Mouse (Mus musculus): ENCODE measurements around the gene Prkce. TPM values are rescaled to one million over a fixed set of nuclear protein-coding genes. Genes with fewer than 3 reads are reported as not detected.
A peak's percentile ranks its signal among the peaks of the same experiment; 100 is the strongest.

Prkce gene
- polyA plus RNA-seq, 1 experiment from 2014 or later, result 6.3 TPM

DNA sequence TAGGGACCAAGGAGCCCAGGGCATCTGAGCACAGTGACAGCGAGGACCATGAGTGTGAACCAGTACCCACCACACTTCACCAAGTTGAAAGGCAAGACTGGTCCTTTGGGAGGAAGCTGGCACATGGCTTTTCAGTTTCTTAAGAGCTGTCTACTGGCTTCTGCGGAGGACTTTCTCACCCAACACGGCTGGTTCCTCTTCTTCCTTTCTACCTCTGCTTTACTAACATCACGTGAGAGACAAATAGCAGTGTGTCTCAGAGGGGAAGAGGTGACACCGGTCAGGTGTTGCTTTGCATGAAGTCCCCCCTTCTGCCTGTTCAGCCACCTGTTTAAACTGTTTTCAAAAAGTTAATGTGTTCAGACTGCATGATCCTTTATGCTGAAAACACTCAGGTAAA lies 359.7 kb downstream of the Prkce start:
- H3K9me3 ChIP-seq, result no peaks in the 10 kb centered on the region
- no peak for ATAC-seq (ENCODE audit: insufficient read depth, low FRiP score, low read depth)
- H3K36me3 ChIP-seq, result no peaks in the 10 kb centered on the region
- peaks cover 4% of the 10 kb centered on the region; the same call in 1 of the 2 replicates for H3K4me1 ChIP-seq
- no peak overlapping the region for H3K27ac ChIP-seq
- no peak overlapping the region for H3K4me2 ChIP-seq
- H3K9ac ChIP-seq, result no peak overlapping the region
- no peak overlapping the region for H3K4me3 ChIP-seq (replicated peaks)
- 83% methylated on average over 5 of the region's 5 CpGs for WGBS
- no peaks in the 10 kb centered on the region for H3K27me3 ChIP-seq (replicated peaks)

DNA sequence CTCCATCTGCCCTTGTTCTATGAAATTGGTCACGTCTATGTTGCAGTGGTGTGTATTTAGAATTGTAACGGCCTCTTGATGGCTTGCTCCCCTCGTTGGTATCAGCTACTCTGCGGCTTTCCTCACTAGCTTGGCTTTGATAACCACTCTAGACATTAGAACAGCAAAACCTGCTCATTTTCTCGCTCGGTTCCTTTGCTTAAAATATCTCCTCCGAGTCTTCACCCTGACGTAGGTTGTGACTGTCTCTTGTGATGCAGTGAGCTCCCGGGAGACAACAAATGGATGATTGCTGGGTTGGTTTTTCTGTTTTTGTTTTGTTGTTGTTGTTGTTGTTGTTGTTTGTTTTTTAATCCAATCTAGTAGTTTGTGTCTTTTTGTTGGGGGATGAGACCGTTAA lies 361.4 kb downstream of the Prkce start:
- no peaks in the 10 kb centered on the region for H3K9me3 ChIP-seq
- no peak overlapping the region for H3K4me3 ChIP-seq (replicated peaks)
- no peaks in the 10 kb centered on the region for H3K27me3 ChIP-seq (replicated peaks)
- WGBS, result 76% methylated on average over 10 of the region's 10 CpGs
- peaks cover 4% of the 10 kb centered on the region; the same call in 1 of the 2 replicates for H3K4me1 ChIP-seq
- H3K36me3 ChIP-seq, result no peaks in the 10 kb centered on the region
- no peak overlapping the region for H3K9ac ChIP-seq
- no peak overlapping the region for H3K4me2 ChIP-seq
- no peak for ATAC-seq (ENCODE audit: insufficient read depth, low FRiP score, low read depth)
- H3K27ac ChIP-seq, result no peak overlapping the region

DNA sequence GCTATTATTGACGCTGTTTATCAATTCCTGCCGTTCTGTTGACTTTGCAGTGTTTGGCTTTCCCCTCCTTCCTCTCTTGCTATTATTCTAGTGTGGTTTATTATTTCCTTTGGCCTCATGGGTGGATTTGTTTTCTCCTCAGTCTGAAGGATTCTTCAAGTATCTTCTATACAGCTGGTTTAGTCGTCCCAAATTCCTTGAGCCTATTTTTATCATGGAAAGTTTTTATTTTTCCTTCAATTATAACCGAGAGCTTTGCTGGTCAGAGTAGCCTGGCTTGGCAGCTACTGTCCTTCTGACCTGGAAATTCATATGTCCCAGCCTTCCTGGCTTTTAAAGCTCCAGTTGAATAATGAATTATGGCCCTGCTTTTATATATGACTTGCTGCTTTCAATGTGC lies 361.8 kb downstream of the Prkce start:
- Histone ChIP-seq H3K27ac (no peak overlapping the region), H3K9me3 (no peaks in the 10 kb centered on the region), H3K27me3 (replicated peaks) (no peaks in the 10 kb centered on the region), H3K36me3 (no peaks in the 10 kb centered on the region), H3K9ac (no peak overlapping the region), H3K4me1 (peaks cover 4% of the 10 kb centered on the region; the same call in 1 of the 2 replicates), H3K4me2 (no peak overlapping the region), H3K4me3 (replicated peaks) (no peak overlapping the region)
- 38% methylated on average over 4 of the region's 4 CpGs for WGBS
- ATAC-seq (ENCODE audit: insufficient read depth, low FRiP score, low read depth), result no peak

DNA sequence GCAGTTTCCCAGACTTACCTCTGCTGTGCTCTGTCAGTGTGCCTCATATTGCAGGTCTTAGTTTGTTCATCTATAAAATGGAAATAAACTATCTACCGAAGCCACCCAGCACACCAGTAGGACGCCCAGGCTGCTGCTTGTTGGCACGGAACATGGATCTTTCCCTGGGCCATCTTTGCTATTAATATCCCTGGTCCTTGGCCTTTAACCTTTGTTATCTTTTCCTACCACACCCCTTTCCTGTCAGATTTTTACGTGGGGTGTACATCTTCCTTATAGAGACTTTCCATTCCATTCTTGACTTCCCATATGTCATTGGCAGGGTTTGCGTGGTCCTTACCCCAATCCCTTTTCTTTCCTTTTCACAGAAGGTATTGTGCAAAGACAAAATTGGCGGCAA lies 363.6 kb downstream of the Prkce start:
- Histone ChIP-seq H3K4me1 (peaks cover 4% of the 10 kb centered on the region; the same call in 1 of the 2 replicates), H3K9ac (no peak overlapping the region), H3K4me2 (no peak overlapping the region), H3K9me3 (no peaks in the 10 kb centered on the region), H3K27ac (no peak overlapping the region), H3K4me3 (replicated peaks) (no peak overlapping the region), H3K27me3 (replicated peaks) (no peaks in the 10 kb centered on the region), H3K36me3 (no peaks in the 10 kb centered on the region)
- WGBS, result 76% methylated on average over 6 of the region's 6 CpGs
- no peak for ATAC-seq (ENCODE audit: insufficient read depth, low FRiP score, low read depth)

DNA sequence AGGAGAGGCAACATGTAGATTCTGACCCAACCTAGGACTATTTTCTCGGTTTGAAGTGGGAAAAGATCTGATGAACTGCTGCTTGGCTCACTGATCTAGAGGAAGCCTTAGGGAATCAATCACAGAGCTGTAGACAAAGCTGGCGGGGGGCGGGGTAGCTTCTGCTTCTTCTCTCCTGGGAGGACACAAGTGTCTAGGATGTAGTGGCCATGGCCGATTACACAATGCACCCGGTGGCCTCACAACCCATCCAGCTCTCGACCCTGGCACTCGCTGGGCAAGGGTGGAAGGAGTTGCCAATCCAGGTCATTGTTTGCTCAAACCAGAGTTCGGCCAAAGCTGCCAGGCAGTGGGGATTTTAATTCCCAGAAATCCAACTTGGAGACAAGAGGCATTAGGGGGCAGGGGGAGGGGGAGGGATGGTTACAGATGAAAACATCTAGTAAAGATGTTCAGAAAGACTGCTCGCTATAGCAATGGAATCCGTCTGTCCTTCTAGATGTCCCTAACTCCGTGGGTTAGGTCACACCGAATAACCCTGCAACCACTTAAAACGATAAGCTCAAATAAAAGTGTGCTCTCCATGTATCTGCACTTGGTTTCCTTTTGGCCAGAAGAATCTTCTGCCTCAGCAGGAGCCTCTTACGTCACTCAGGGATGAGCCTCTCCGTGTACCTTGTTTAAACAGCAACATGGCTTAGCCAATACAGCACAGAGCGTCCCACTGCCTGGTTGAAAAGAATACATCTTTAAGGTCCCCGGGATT lies 365.4 kb downstream of the Prkce start:
- Histone ChIP-seq H3K4me3 (replicated peaks) (no peak overlapping the region), H3K4me2 (no peak overlapping the region), H3K27ac (no peak overlapping the region), H3K9me3 (no peaks in the 10 kb centered on the region), H3K4me1 (peaks cover 4% of the 10 kb centered on the region; the same call in 1 of the 2 replicates), H3K36me3 (no peaks in the 10 kb centered on the region), H3K27me3 (replicated peaks) (no peaks in the 10 kb centered on the region), H3K9ac (no peak overlapping the region)
- 64% methylated on average over 17 of the region's 17 CpGs for WGBS
- ATAC-seq (ENCODE audit: insufficient read depth, low FRiP score, low read depth), result no peak

DNA sequence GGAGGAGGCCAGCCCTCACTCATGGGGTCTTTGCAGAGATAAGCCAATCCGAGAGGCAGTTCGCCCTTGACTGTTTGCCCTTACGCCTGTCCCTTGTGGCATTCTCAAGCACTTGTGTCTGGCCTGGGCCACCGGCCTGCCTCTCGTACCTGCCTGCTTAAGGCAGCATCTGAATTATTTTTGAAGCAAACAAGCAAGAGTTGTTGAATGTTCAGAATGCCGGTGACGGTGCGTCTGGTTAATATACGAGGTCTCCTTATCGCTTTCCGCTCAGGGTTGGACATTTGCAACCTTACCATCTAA lies 365.9 kb downstream of the Prkce start:
- Histone ChIP-seq H3K27me3 (replicated peaks) (no peaks in the 10 kb centered on the region), H3K4me2 (no peak overlapping the region), H3K27ac (no peak overlapping the region), H3K9ac (no peak overlapping the region), H3K4me1 (peaks cover 4% of the 10 kb centered on the region; the same call in 1 of the 2 replicates), H3K9me3 (no peaks in the 10 kb centered on the region), H3K4me3 (replicated peaks) (no peak overlapping the region), H3K36me3 (no peaks in the 10 kb centered on the region)
- no peak for ATAC-seq (ENCODE audit: insufficient read depth, low FRiP score, low read depth)
- WGBS, result 77% methylated on average over 11 of the region's 11 CpGs

DNA sequence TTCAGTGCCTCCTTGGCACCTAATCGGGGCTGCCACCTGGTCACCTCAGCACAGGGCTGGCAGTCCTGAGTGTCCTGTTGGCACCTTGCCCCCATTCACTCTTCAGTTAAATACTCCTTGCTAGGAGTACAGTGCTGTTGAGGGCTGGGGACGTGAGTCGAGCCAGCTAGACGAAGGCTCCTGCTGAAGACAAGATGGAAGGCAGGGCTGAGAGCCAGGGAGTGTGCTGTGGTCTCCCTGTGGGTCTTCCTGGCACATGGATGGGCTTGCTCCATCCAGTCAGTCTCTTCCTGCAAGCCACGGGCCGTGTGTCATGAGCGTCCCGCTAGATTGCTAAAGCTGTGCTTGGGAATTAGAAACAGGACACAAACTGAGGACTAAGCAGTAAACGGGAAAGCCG lies 367.5 kb downstream of the Prkce start:
- H3K27me3 ChIP-seq (replicated peaks), result no peaks in the 10 kb centered on the region
- ATAC-seq (ENCODE audit: insufficient read depth, low FRiP score, low read depth), result no peak; the same call in 1 of the 2 replicates
- H3K4me1 ChIP-seq, result peaks cover 3% of the 10 kb centered on the region; the same call in 1 of the 2 replicates
- WGBS, result 73% methylated on average over 10 of the region's 10 CpGs
- no peak overlapping the region for H3K4me3 ChIP-seq (replicated peaks)
- H3K27ac ChIP-seq, result no peak overlapping the region
- no peak overlapping the region for H3K9ac ChIP-seq
- H3K36me3 ChIP-seq, result no peaks in the 10 kb centered on the region
- H3K9me3 ChIP-seq, result no peaks in the 10 kb centered on the region
- no peak overlapping the region for H3K4me2 ChIP-seq

DNA sequence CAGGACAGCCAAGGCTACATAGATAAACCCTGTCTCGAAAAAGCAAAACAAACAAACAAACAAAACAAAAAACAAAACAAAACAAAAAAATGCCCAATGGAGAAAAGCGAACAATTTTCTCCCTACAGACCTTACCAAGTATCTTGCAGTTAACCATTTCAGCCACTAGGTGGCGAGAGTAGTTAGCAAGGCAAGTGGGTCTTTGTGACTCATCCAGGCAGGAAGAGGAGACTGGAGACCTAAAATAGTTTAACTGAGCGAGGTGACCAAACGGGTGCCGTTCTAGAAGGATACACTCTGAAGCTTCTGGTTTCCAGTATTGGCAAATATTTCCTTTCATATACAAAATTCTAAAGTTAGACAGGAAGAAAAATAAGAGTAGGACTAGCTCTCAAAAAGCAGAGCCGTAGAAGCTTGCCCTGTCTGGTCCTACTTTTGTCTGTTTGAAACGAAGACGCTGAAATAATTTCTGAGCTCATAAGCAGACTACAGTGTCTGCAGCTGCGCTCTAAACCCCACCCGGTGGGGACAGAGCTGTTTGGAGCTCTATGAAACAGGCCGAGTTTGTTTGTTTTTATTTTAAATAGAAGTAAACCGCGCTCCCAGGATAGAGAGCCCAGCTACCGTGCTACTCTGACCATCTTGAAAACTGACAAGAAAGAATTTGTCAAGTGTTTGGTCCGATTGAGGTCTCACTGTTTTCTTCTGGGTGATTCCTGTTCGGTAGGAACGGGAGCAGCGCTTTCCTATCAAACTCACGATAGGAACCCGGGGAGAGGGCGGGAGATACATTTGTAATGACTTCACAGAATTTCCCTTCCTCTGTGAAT lies 368.5 kb downstream of the Prkce start:
- Histone ChIP-seq H3K36me3 (no peaks in the 10 kb centered on the region), H3K27me3 (replicated peaks) (no peaks in the 10 kb centered on the region), H3K9me3 (no peaks in the 10 kb centered on the region), H3K9ac (no peak overlapping the region), H3K4me2 (peak overlapping the region; percentile 63), H3K27ac (peak overlapping the region; percentile 65; the same call in 1 of the 2 replicates), H3K4me1 (no peaks in the 10 kb centered on the region), H3K4me3 (replicated peaks) (peak overlapping the region; percentile 31)
- 13% methylated on average over 22 of the region's 22 CpGs for WGBS
- ATAC-seq (ENCODE audit: insufficient read depth, low FRiP score, low read depth), result no peak

DNA sequence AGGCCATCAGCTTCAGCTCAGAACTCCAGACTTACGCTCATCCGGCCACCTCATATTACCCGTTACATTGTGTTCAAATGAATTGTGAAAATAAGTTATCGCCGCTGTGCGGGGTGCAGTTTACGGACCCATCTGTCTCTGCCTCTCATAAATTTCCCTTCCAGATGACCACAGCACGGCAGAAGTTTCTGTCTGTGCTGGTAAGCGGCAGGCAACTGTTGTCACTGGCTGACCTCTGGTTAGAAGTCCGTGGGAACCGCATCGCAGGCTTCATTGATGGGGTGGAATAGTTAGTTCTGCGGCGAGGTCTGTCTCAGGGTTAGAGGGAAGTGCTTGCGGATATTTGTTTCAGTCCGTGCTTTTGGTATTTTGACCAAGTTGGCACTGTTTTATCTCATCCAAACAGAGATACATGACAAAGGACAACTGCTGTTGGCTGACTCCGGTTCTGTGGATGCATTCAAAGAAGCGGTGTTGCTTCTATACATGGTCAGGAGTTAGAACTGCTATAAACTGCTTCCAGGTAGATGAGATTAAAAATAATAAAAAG lies 372.4 kb downstream of the Prkce start:
- Histone ChIP-seq H3K4me1 (no peaks in the 10 kb centered on the region), H3K9ac (no peak overlapping the region), H3K9me3 (no peaks in the 10 kb centered on the region), H3K4me2 (no peak overlapping the region), H3K27me3 (replicated peaks) (no peaks in the 10 kb centered on the region), H3K27ac (no peak overlapping the region), H3K4me3 (replicated peaks) (no peak overlapping the region), H3K36me3 (no peaks in the 10 kb centered on the region)
- no peak for ATAC-seq (ENCODE audit: insufficient read depth, low FRiP score, low read depth)
- 75% methylated on average over 18 of the region's 18 CpGs for WGBS

DNA sequence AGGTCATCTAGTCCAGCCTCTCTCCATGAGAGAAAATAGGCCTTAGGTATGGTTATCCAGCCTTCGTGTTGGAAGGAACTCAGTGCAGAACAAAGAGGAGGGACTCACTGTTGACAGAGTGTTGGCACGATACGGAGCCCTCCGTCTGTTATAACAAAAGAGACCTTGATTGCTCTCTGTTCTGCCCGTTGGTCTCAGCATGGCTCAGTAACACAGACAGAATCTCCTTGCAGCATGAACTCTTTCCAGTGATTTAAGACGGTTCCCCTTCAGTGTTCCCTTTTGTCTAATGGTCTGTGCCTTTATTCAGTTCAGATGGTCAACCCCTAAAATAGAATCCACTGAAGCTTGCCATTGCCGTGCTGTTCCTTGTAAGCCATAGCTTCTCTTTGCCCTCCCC lies 378.9 kb downstream of the Prkce start:
- WGBS, result 71% methylated on average over 7 of the region's 7 CpGs
- Histone ChIP-seq H3K9ac (no peak overlapping the region), H3K4me3 (replicated peaks) (no peak overlapping the region), H3K4me2 (no peak overlapping the region), H3K27ac (no peak overlapping the region), H3K36me3 (no peaks in the 10 kb centered on the region), H3K27me3 (replicated peaks) (no peaks in the 10 kb centered on the region), H3K4me1 (no peaks in the 10 kb centered on the region), H3K9me3 (no peaks in the 10 kb centered on the region)
- ATAC-seq (ENCODE audit: insufficient read depth, low FRiP score, low read depth), result no peak

DNA sequence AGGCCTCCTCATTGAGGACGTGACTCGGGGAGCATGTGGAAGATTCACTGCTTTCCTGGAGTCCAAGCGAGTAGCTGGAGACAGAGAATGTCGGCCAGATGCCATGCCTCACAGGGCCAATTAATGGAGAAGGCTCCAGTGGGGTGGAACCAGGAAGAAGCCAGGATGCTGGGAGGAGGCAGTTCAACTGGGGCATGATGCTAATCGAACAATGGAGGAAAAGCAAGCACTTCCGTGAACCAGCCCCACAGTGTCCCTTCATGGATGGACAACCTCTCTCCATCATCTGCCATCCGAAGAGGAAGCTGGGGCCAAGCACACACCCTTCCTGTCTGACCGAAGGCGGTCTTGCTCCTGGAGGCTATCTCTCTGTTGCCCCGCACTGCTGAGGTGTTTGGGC lies 381.5 kb downstream of the Prkce start:
- H3K4me3 ChIP-seq (replicated peaks), result no peak overlapping the region
- WGBS, result 89% methylated on average over 10 of the region's 10 CpGs
- ATAC-seq (ENCODE audit: insufficient read depth, low FRiP score, low read depth), result no peak
- H3K27me3 ChIP-seq (replicated peaks), result no peaks in the 10 kb centered on the region
- no peaks in the 10 kb centered on the region for H3K9me3 ChIP-seq
- H3K4me1 ChIP-seq, result no peaks in the 10 kb centered on the region
- no peak overlapping the region for H3K9ac ChIP-seq
- no peak overlapping the region for H3K27ac ChIP-seq
- H3K36me3 ChIP-seq, result no peaks in the 10 kb centered on the region
- H3K4me2 ChIP-seq, result no peak overlapping the region

DNA sequence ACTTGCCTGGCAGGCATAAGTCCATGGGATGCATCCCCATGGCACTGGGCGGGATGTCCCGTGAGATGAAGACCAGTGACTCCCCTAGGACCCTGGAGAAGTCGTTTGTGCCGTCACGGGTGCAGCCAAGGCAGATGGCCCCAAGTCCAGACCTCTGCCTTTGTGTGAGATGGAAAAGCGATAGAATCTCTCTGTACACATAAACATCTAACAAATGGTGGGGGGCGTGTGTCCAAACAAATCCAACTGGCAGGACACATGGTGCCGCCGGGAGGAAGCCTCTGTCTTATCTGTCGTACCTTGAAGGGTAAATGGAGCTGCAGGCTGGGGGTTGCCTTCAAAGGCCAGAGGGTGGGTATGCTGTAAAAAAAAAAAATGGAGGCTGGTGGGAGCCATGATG lies 384.0 kb downstream of the Prkce start:
- no peaks in the 10 kb centered on the region for H3K27me3 ChIP-seq (replicated peaks)
- no peaks in the 10 kb centered on the region for H3K4me1 ChIP-seq
- H3K36me3 ChIP-seq, result no peaks in the 10 kb centered on the region
- no peak for ATAC-seq (ENCODE audit: insufficient read depth, low FRiP score, low read depth)
- no peak overlapping the region for H3K9ac ChIP-seq
- H3K4me3 ChIP-seq (replicated peaks), result no peak overlapping the region
- WGBS, result 71% methylated on average over 10 of the region's 10 CpGs
- H3K27ac ChIP-seq, result no peak overlapping the region
- H3K4me2 ChIP-seq, result no peak overlapping the region
- H3K9me3 ChIP-seq, result no peaks in the 10 kb centered on the region

Data from stomach, embryonic 15.5 days (tissue).